Mouse (Mus musculus): Measurements from ENCODE around the gene Gpr31b. TPM values are rescaled to one million over a fixed set of nuclear protein-coding genes. Genes with fewer than 3 reads are reported as not detected.
"Not testable (repeated sequence)": the region's sequence is repeated elsewhere in the genome, so short reads cannot be mapped to it uniquely, and the experiment has no call there.

Gene Gpr31b
- not detected in 2 replicates for polyA plus RNA-seq (2016; fragmentation: Nextera tagmentation; extraction: Ambion mirVana)

GRCm38 (mm10) chr17:13052124-13052813 is at the start of gene Gpr31b:
Gene Gpr31b (minus strand): TSS chr17:13052296.
- not testable (repeated sequence) for H3K4me3 ChIP-seq; H3K9me3 ChIP-seq; H3K36me3 ChIP-seq; H3K27ac ChIP-seq; H3K9ac ChIP-seq; H3K4me1 ChIP-seq; H3K4me2 ChIP-seq (replicated peaks); ATAC-seq (ENCODE audit: insufficient number of reproducible peaks, insufficient read depth, low FRiP score, low TSS enrichment); H3K27me3 ChIP-seq
- 81% methylated on average over 2 of the region's 8 CpGs for WGBS

- WGBS: 86% methylated on average over 2 of the region's 4 CpGs
- not testable (repeated sequence) for H3K9ac ChIP-seq; H3K27me3 ChIP-seq; H3K36me3 ChIP-seq; H3K4me3 ChIP-seq; H3K9me3 ChIP-seq; H3K4me2 ChIP-seq (replicated peaks); ATAC-seq (ENCODE audit: insufficient number of reproducible peaks, insufficient read depth, low FRiP score, low TSS enrichment); H3K4me1 ChIP-seq; H3K27ac ChIP-seq
Observed at GRCm38 (mm10) chr17:13092960-13093359, 40.9 kb upstream of the Gpr31b start.

GRCm38 (mm10) chr17:13092100-13092764 is 40.1 kb upstream of the Gpr31b start:
- H3K4me2 ChIP-seq (replicated peaks); H3K27me3 ChIP-seq; H3K9me3 ChIP-seq; H3K36me3 ChIP-seq; H3K4me3 ChIP-seq; ATAC-seq (ENCODE audit: insufficient number of reproducible peaks, insufficient read depth, low FRiP score, low TSS enrichment); H3K9ac ChIP-seq; H3K4me1 ChIP-seq; H3K27ac ChIP-seq: not testable (repeated sequence)
- WGBS: 56% methylated on average over 8 of the region's 8 CpGs

- not testable (repeated sequence) for H3K9me3 ChIP-seq; H3K4me2 ChIP-seq (replicated peaks); H3K9ac ChIP-seq; H3K4me3 ChIP-seq; H3K36me3 ChIP-seq; H3K27me3 ChIP-seq; H3K4me1 ChIP-seq; H3K27ac ChIP-seq
- ATAC-seq (ENCODE audit: insufficient number of reproducible peaks, insufficient read depth, low FRiP score, low TSS enrichment): 0 out of 2 replicates have a peak, but pooled peaks have one; percentile 28
- no CpG with 5 or more reads among the region's 1 CpGs for WGBS
Observed at GRCm38 (mm10) chr17:13091510-13091909, 39.4 kb upstream of the Gpr31b start.

- H3K4me3 ChIP-seq; H3K27ac ChIP-seq; H3K9ac ChIP-seq; H3K9me3 ChIP-seq; ATAC-seq (ENCODE audit: insufficient number of reproducible peaks, insufficient read depth, low FRiP score, low TSS enrichment); H3K4me2 ChIP-seq (replicated peaks); H3K36me3 ChIP-seq; H3K27me3 ChIP-seq; H3K4me1 ChIP-seq: not testable (repeated sequence)
- WGBS: 71% methylated on average over 3 of the region's 5 CpGs
Observed at GRCm38 (mm10) chr17:13069227-13069626, 17.1 kb upstream of the Gpr31b start.

- ATAC-seq (ENCODE audit: insufficient number of reproducible peaks, insufficient read depth, low FRiP score, low TSS enrichment); H3K9ac ChIP-seq; H3K9me3 ChIP-seq; H3K4me3 ChIP-seq; H3K27ac ChIP-seq; H3K4me1 ChIP-seq; H3K27me3 ChIP-seq; H3K36me3 ChIP-seq; H3K4me2 ChIP-seq (replicated peaks): not testable (repeated sequence)
- WGBS: 80% methylated on average over 1 of the region's 4 CpGs
Observed at GRCm38 (mm10) chr17:13067864-13068385, 15.8 kb upstream of the Gpr31b start.

GRCm38 (mm10) chr17:13062882-13063281 is 10.8 kb upstream of the Gpr31b start:
- ATAC-seq (ENCODE audit: insufficient number of reproducible peaks, insufficient read depth, low FRiP score, low TSS enrichment); H3K9me3 ChIP-seq; H3K4me3 ChIP-seq; H3K27me3 ChIP-seq; H3K9ac ChIP-seq; H3K4me1 ChIP-seq; H3K36me3 ChIP-seq; H3K27ac ChIP-seq; H3K4me2 ChIP-seq (replicated peaks): not testable (repeated sequence)
- 84% methylated on average over 7 of the region's 7 CpGs for WGBS

GRCm38 (mm10) chr17:13060804-13061203 is 8.7 kb upstream of the Gpr31b start, which contains the start of gene Tcp10b:
Gene Tcp10b (plus strand): TSS chr17:13061104.
- H3K27me3 ChIP-seq; H3K4me2 ChIP-seq (replicated peaks); H3K27ac ChIP-seq; H3K4me1 ChIP-seq; ATAC-seq (ENCODE audit: insufficient number of reproducible peaks, insufficient read depth, low FRiP score, low TSS enrichment); H3K36me3 ChIP-seq; H3K9me3 ChIP-seq; H3K4me3 ChIP-seq; H3K9ac ChIP-seq: not testable (repeated sequence)
- 93% methylated on average over 4 of the region's 4 CpGs for WGBS

GRCm38 (mm10) chr17:13043846-13044673 is 8.0 kb downstream of the Gpr31b start:
- not testable (repeated sequence) for H3K9me3 ChIP-seq; H3K27me3 ChIP-seq; H3K4me2 ChIP-seq (replicated peaks); H3K36me3 ChIP-seq; H3K4me3 ChIP-seq; H3K4me1 ChIP-seq; H3K9ac ChIP-seq; H3K27ac ChIP-seq
- ATAC-seq (ENCODE audit: insufficient number of reproducible peaks, insufficient read depth, low FRiP score, low TSS enrichment): peak; percentile 75; the same call in 1 of the 2 replicates
- 8% methylated on average over 4 of the region's 4 CpGs for WGBS

GRCm38 (mm10) chr17:13036627-13037192 is 15.4 kb downstream of the Gpr31b start:
- not testable (repeated sequence) for H3K9ac ChIP-seq; H3K4me3 ChIP-seq; H3K27ac ChIP-seq; H3K9me3 ChIP-seq; H3K4me2 ChIP-seq (replicated peaks); H3K36me3 ChIP-seq; H3K27me3 ChIP-seq; H3K4me1 ChIP-seq
- WGBS: 81% methylated on average over 4 of the region's 12 CpGs
- ATAC-seq (ENCODE audit: insufficient number of reproducible peaks, insufficient read depth, low FRiP score, low TSS enrichment): 0 out of 2 replicates have a peak, but pooled peaks have one; percentile 47

GRCm38 (mm10) chr17:13013316-13013715 is 38.8 kb downstream of the Gpr31b start:
- Histone ChIP-seq H3K4me2 (replicated peaks) (no peak overlapping the region), H3K4me1 (peaks cover 8% of the 10 kb centered on the region), H3K36me3 (peaks cover 26% of the 10 kb centered on the region), H3K9me3 (no peaks in the 10 kb centered on the region), H3K9ac (no peak overlapping the region), H3K27ac (no peak overlapping the region), H3K4me3 (no peak overlapping the region), H3K27me3 (no peaks in the 10 kb centered on the region)
- 81% methylated on average over 3 of the region's 3 CpGs for WGBS
- no peak for ATAC-seq (ENCODE audit: insufficient number of reproducible peaks, insufficient read depth, low FRiP score, low TSS enrichment)

Data from embryonic facial prominence, embryonic 12.5 days (tissue).